Mouse (Mus musculus) heart, embryonic 12.5 days (tissue): Measurements from ENCODE around the gene Tesc. TPM values are rescaled to one million over a fixed set of nuclear protein-coding genes. Genes with fewer than 3 reads are reported as not detected.

Source experiments
- ATAC-seq: fragments of 200-750 bp; cut with Nextera tagmentation; 2 replicates; pipeline ENCODE4 v1.8.0; 2017; ENCODE audit warnings: moderate TSS enrichment, moderate library complexity; ENCODE audit not compliant: insufficient number of reproducible peaks, low FRiP score
- H3K27ac ChIP-seq: fragments of 300-500 bp; sonication (generic); 2 replicates; pipeline ENCODE4 v1.5.1; 2016; ENCODE audit warnings: mild to moderate bottlenecking, moderate library complexity; ENCODE audit not compliant: poor library complexity, severe bottlenecking
- H3K27me3 ChIP-seq: fragments of 300-500 bp; sonication (generic); replicated peaks from 2 replicates; pipeline ENCODE4 v1.6.1; 2016; ENCODE audit warnings: mild to moderate bottlenecking, moderate library complexity
- H3K36me3 ChIP-seq: fragments of 300-500 bp; sonication (generic); 2 replicates; pipeline ENCODE4 v1.6.1; 2016; ENCODE audit warnings: mild to moderate bottlenecking, moderate library complexity
- H3K4me1 ChIP-seq: fragments of 300-500 bp; sonication (generic); replicated peaks from 2 replicates; pipeline ENCODE4 v1.6.1; 2016; ENCODE audit warnings: mild to moderate bottlenecking
- H3K4me2 ChIP-seq: fragments of 300-500 bp; sonication (generic); 2 replicates; pipeline ENCODE4 v1.6.1; 2016; ENCODE audit warnings: mild to moderate bottlenecking, moderate library complexity
- H3K4me3 ChIP-seq: fragments of 300-500 bp; sonication (generic); 2 replicates; pipeline ENCODE4 v1.5.1; 2016; ENCODE audit warnings: mild to moderate bottlenecking
- H3K9ac ChIP-seq: fragments of 300-500 bp; sonication (generic); 2 replicates; pipeline ENCODE4 v1.6.1; 2016; ENCODE audit warnings: mild to moderate bottlenecking, moderate library complexity
- H3K9me3 ChIP-seq: fragments of 300-500 bp; sonication (generic); replicated peaks from 2 replicates; pipeline ENCODE4 v1.6.1; 2016; ENCODE audit warnings: mild to moderate bottlenecking, moderate library complexity
- WGBS: fragments of 180-500 bp; shearing (Covaris S2); methylation state at CpG from one replicate; pipeline ENCODE4 v1.1.7; 2016; 5-methylcytosine and 5-hydroxymethylcytosine counted together
- polyA plus RNA-seq: library from polyadenylated mRNA; unstranded; fragments of >200 nt; fragmentation: Nextera tagmentation; extraction: Ambion mirVana; gene quantifications from 2 replicates; pipeline ENCODE4 v1.2.1, GENCODE M21; 2016

The Tesc gene
- polyA plus RNA-seq, 1 experiment from 2014 or later = 20.4 TPM

GRCm38 (mm10) chr5:118015669-118016068, 11.9 kb upstream of the Tesc start:
- H3K4me2 ChIP-seq = no peak overlapping the region
- peaks cover 4% of the 10 kb centered on the region for H3K36me3 ChIP-seq
- H3K4me3 ChIP-seq = no peak overlapping the region
- WGBS = 81% methylated on average over 2 of the region's 2 CpGs
- no peak overlapping the region for H3K27ac ChIP-seq
- peaks cover 11% of the 10 kb centered on the region for H3K4me1 ChIP-seq
- peaks cover 35% of the 10 kb centered on the region for H3K27me3 ChIP-seq
- H3K9me3 ChIP-seq = no peaks in the 10 kb centered on the region
- H3K9ac ChIP-seq = no peak overlapping the region
- ATAC-seq = no peak

GRCm38 (mm10) chr5:118017527-118017926, 10.0 kb upstream of the Tesc start:
- H3K27me3 ChIP-seq = peaks cover 35% of the 10 kb centered on the region
- H3K4me1 ChIP-seq = peaks cover 7% of the 10 kb centered on the region
- WGBS = 57% methylated on average over 5 of the region's 5 CpGs
- ATAC-seq = no peak
- H3K9me3 ChIP-seq = no peaks in the 10 kb centered on the region
- no peak overlapping the region for H3K4me3 ChIP-seq
- H3K4me2 ChIP-seq = no peak overlapping the region
- H3K36me3 ChIP-seq = no peaks in the 10 kb centered on the region
- H3K27ac ChIP-seq = no peak overlapping the region
- no peak overlapping the region for H3K9ac ChIP-seq

- H3K4me3 ChIP-seq = no peak overlapping the region
- H3K9me3 ChIP-seq = no peaks in the 10 kb centered on the region
- H3K36me3 ChIP-seq = no peaks in the 10 kb centered on the region
- H3K27me3 ChIP-seq = peaks cover 34% of the 10 kb centered on the region
- H3K27ac ChIP-seq = no peak overlapping the region
- H3K4me2 ChIP-seq = no peak overlapping the region
- 61% methylated on average over 11 of the region's 11 CpGs for WGBS
- peaks cover 9% of the 10 kb centered on the region for H3K4me1 ChIP-seq
- no peak for ATAC-seq
- peak overlapping the region; percentile 52 for H3K9ac ChIP-seq
Observed at GRCm38 (mm10) chr5:118019905-118020304, 7.6 kb upstream of the Tesc start.

- Histone ChIP-seq H3K9me3 (no peaks in the 10 kb centered on the region), H3K9ac (no peak overlapping the region), H3K27ac (no peak overlapping the region), H3K4me2 (no peak overlapping the region), H3K27me3 (peaks cover 46% of the 10 kb centered on the region), H3K4me3 (no peak overlapping the region), H3K36me3 (no peaks in the 10 kb centered on the region), H3K4me1 (peaks cover 28% of the 10 kb centered on the region)
- no peak for ATAC-seq
- WGBS = 45% methylated on average over 3 of the region's 3 CpGs
Observed at GRCm38 (mm10) chr5:118023053-118023452, 4.5 kb upstream of the Tesc start.

GRCm38 (mm10) chr5:118025880-118026279, 1.7 kb upstream of the Tesc start:
- Histone ChIP-seq H3K9ac (no peak overlapping the region; the same call in 1 of the 2 replicates), H3K27ac (no peak overlapping the region), H3K27me3 (peaks cover 52% of the 10 kb centered on the region), H3K4me2 (peak overlapping the region; percentile 99), H3K4me3 (no peak overlapping the region), H3K4me1 (peaks cover 46% of the 10 kb centered on the region), H3K9me3 (no peaks in the 10 kb centered on the region), H3K36me3 (no peaks in the 10 kb centered on the region)
- 6% methylated on average over 12 of the region's 12 CpGs for WGBS
- ATAC-seq = no peak

- no peaks in the 10 kb centered on the region for H3K36me3 ChIP-seq
- H3K27ac ChIP-seq = no peak overlapping the region
- peaks cover 51% of the 10 kb centered on the region for H3K4me1 ChIP-seq
- no peaks in the 10 kb centered on the region for H3K9me3 ChIP-seq
- peak overlapping the region; percentile 99 for H3K4me2 ChIP-seq
- no peak for ATAC-seq
- H3K4me3 ChIP-seq = peak overlapping the region; percentile 67; the same call in 1 of the 2 replicates
- 3% methylated on average over 13 of the region's 13 CpGs for WGBS
- peaks cover 52% of the 10 kb centered on the region for H3K27me3 ChIP-seq
- peak overlapping the region; percentile 44; the same call in 1 of the 2 replicates for H3K9ac ChIP-seq
Observed at GRCm38 (mm10) chr5:118026343-118026742, 1.2 kb upstream of the Tesc start.

GRCm38 (mm10) chr5:118027101-118027697, 344 bp upstream of the Tesc start:
- peaks cover 52% of the 10 kb centered on the region for H3K4me1 ChIP-seq
- no peaks in the 10 kb centered on the region for H3K9me3 ChIP-seq
- H3K27ac ChIP-seq = no peak overlapping the region
- peak overlapping the region; percentile 72 for H3K9ac ChIP-seq
- H3K4me2 ChIP-seq = peak overlapping the region; percentile 99
- H3K27me3 ChIP-seq = peaks cover 52% of the 10 kb centered on the region
- no peaks in the 10 kb centered on the region for H3K36me3 ChIP-seq
- ATAC-seq = no peak
- peak overlapping the region; percentile 67 for H3K4me3 ChIP-seq
- under 1% methylated on average over 39 of the region's 39 CpGs for WGBS

GRCm38 (mm10) chr5:118028191-118029034, 870 bp downstream of the Tesc start:
- peak overlapping the region; percentile 72 for H3K9ac ChIP-seq
- peaks cover 51% of the 10 kb centered on the region for H3K4me1 ChIP-seq
- H3K36me3 ChIP-seq = no peaks in the 10 kb centered on the region
- no peak overlapping the region for H3K27ac ChIP-seq
- H3K4me3 ChIP-seq = peak overlapping the region; percentile 67
- peak overlapping the region; percentile 99 for H3K4me2 ChIP-seq
- under 1% methylated on average over 78 of the region's 79 CpGs for WGBS
- no peak; the same call in 1 of the 2 replicates for ATAC-seq
- H3K27me3 ChIP-seq = peaks cover 52% of the 10 kb centered on the region
- H3K9me3 ChIP-seq = no peaks in the 10 kb centered on the region

GRCm38 (mm10) chr5:118029035-118029408, 1.5 kb downstream of the Tesc start:
- Histone ChIP-seq H3K27me3 (peaks cover 52% of the 10 kb centered on the region), H3K36me3 (no peaks in the 10 kb centered on the region), H3K4me3 (peak overlapping the region; percentile 67), H3K4me1 (peaks cover 57% of the 10 kb centered on the region), H3K4me2 (peak overlapping the region; percentile 99), H3K9ac (peak overlapping the region; percentile 72), H3K27ac (no peak overlapping the region), H3K9me3 (no peaks in the 10 kb centered on the region)
- no peak; the same call in 1 of the 2 replicates for ATAC-seq
- WGBS = 6% methylated on average over 12 of the region's 12 CpGs

GRCm38 (mm10) chr5:118029420-118029819, 1.9 kb downstream of the Tesc start:
- 3% methylated on average over 10 of the region's 10 CpGs for WGBS
- Histone ChIP-seq H3K27me3 (peaks cover 52% of the 10 kb centered on the region), H3K27ac (no peak overlapping the region), H3K36me3 (no peaks in the 10 kb centered on the region), H3K9me3 (no peaks in the 10 kb centered on the region), H3K4me2 (peak overlapping the region; percentile 99), H3K9ac (peak overlapping the region; percentile 72; the same call in 1 of the 2 replicates), H3K4me3 (peak overlapping the region; percentile 67), H3K4me1 (peaks cover 61% of the 10 kb centered on the region)
- no peak for ATAC-seq

GRCm38 (mm10) chr5:118030022-118030675, 2.6 kb downstream of the Tesc start:
- Histone ChIP-seq H3K36me3 (no peaks in the 10 kb centered on the region), H3K27me3 (peaks cover 52% of the 10 kb centered on the region), H3K4me3 (no peak overlapping the region), H3K4me2 (peak overlapping the region; percentile 99; the same call in 1 of the 2 replicates), H3K9me3 (no peaks in the 10 kb centered on the region), H3K9ac (no peak overlapping the region), H3K27ac (no peak overlapping the region), H3K4me1 (peaks cover 61% of the 10 kb centered on the region)
- no peak for ATAC-seq
- 82% methylated on average over 9 of the region's 9 CpGs for WGBS
